Mouse (Mus musculus): ENCODE measurements at regions not wholly inside any gene's neighbourhood (a gene's known extent, or its start where the extent isn't known, plus 50 kb on each side); places are given as distances from the start of the nearest gene placed in this dataset.

GRCm38 (mm10) chr14:99366281-99366987 is 67.9 kb downstream of the Klf5 start:
- DNase-seq (ENCODE audit: low spot score), result no peak

- no peak for DNase-seq (ENCODE audit: low spot score)
These were observed 68.6 kb downstream of the Klf5 start for GRCm38 (mm10) chr14:99366996-99367555.

GRCm38 (mm10) chr14:99369366-99369765 is 70.9 kb downstream of the Klf5 start:
- DNase-seq (ENCODE audit: low spot score), result no peak

- DNase-seq (ENCODE audit: low spot score), result no peak
These were observed 75.2 kb downstream of the Klf5 start for GRCm38 (mm10) chr14:99373682-99374081.

DNA sequence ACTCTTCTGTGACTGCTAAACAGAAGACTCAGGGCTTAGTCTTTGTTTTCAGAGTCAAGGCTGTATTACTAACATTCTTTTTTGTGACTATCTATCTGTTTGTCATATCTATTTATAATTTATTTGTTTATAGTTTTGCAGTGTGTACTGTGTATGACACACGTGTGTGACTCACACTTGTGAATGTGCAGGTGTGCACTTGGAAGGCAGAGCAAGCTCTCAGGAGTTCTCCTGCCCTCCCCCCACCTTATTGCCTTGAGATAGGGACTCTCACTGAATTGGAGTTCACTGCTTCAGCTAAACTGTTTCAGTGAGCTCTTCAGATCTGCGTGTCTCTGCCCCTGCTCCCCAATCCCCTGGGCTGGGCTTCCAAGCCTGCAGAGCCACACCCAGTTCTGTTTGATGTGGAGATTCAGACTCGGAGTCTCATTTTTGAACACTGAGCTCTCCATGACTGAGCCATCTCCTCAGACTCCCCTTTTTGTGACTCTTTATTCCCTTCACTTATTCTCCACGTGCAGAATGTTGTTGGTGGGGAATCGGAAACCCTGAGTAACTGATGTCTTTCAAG is 76.6 kb downstream of the Klf5 start:
- DNase-seq (ENCODE audit: low spot score), result no peak

DNA sequence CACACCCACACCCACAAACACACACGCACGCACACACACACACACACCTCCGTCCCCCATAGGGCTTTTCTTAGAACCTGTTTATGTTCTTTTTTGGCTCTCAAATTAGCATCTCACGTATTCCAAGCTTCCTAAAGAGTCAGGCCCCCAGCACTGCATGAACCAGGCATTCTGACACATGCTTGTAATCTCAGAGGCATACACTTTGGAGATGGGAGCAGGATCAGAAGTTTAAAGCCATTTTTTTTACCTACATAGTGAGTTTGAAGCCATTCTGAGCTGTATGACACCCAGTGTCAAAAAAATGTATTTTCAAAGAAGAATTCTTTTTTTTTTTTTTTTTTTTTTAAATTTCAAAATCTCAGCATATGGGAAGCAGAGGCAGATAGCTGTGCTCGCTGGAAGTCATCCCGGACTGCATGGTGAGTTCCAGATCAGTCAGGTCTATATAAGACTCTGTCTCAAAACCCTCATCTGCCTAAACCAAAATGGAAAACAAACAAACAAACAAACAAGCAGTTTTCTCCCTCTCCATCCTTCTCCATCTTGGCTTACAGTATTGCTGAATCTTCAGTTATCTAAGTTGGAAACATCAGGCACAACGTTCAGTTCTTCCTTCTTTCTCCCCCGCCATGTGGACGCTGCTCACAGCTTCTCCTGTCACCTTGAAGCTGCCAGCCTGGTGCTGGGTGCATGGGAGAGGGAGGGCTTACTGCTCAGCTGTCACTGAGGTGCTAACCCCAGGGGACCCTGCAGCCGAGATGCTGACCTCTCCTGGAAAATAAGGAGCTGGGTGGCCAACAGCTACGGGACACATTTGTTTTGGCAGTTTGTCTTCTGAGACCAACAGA is 78.4 kb downstream of the Klf5 start:
- no peak for DNase-seq (ENCODE audit: low spot score)

DNA sequence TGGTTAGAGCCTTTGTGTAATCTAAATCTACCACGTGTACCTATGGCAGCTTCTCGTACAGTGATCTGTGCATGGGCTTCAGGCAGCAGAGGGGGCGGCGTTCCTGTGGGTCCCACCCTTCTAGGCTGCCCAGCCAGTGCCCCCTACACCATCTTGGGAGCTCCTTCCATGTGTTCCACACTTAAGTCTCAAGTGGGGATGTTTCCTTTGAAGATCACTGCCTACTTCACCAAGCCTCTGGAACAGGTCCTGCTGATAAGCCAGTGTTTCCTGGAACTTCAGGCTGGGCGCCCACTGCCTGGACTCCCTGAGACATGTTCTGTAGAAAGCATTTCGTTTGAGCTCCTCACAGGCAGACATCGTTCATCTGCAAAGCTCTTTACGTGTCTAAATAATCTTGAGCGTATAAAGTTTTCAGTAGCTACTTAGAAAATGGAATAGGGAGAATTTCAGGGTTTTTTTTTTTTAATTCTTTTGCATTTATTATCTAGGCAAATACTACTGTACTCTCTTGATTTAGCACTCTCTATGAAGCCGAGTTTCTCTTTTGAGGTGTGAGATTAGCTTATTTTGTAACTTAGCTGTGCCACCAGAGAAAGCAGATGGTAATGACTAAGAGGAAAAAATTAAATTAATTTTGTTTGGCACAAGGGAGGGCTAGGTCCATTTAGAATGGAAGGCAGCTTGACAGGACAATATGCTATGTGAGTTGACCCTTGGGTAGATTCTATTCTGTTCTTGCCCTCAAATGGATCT is 82.9 kb downstream of the Klf5 start:
- no peak for DNase-seq (ENCODE audit: low spot score)

GRCm38 (mm10) chr14:99382051-99382450 is 83.6 kb downstream of the Klf5 start:
- DNase-seq (ENCODE audit: low spot score), result no peak

DNA sequence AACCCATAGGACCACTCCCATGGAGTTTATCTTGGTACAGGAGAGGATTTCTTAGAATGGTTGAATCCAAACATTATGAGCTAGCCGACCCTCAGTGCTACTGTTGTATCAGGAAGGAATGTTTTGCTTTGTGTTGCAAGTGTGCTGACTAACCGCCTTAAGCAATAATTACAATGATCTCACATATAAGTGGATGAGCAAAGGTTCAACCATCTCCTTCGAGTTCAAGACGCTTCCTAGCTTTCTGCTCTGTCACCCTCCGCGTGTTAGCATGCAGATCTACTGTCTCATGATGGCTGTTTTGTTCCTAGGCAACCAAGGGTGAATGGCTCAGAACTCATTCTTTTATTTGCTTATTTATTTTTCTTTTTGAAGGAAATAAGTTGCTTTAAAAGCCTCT is 84.7 kb downstream of the Klf5 start:
- DNase-seq (ENCODE audit: low spot score), result no peak

DNA sequence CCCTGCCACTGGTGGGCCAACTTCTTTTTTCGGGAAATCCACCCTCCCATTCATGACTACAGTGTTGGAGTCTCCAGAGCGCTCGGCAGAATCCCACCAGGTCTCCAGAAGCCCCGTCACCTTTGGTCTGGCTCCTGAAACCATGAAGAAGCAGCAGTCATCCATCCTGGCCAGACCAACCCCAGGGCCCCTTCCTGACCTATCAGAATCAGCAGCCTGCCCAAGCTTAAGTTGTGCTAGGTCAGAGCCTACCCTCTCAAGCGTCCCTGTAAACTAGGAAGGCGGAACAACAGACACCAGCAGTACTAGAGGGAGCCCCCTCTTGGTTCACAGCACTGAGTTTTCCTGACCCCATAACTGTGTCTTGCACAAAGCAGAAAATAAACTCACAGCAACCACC is 89.1 kb downstream of the Klf5 start:
- no peak for DNase-seq (ENCODE audit: low spot score)

GRCm38 (mm10) chr14:99389306-99389705 is 90.8 kb downstream of the Klf5 start:
- DNase-seq (ENCODE audit: low spot score), result no peak

DNA sequence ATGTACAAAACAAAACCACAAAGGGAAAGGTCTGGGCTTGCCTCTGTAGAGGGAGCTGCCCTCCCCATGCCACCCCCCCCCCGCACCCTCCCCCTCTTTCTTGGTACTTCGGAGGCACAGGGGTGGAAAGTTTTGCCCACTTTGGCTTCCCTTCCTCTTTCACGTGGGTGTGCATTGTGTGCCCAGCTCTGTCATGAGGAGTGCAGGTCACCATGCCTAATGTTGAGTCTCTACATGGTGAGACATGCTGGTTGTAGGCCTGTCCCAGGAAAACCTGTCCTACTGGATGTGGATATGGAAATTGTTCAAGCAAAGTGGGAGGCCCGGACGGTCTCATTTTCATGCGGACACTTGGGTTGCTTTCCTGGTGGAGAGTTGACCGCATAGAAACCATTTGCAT is 93.2 kb downstream of the Klf5 start:
- no peak for DNase-seq (ENCODE audit: low spot score)

DNA sequence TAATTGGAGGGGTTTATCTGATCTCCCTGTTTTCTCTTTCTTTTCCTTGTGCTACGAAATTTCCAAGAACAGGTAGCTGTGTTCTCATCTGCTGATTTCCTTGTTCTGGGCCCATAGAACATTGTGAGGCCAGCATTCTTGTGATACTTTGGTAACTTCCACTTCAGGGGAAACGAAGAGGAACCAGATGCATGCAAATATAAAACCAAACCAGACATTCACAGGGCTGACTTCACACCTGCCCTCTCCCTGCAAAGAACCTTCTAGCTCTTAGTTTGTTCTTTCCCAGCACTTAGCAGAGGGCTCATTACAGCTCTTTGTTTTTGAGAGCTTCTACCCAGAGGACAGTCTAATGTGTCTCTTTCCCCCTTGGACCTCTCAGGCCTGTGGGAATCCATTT is 94.3 kb downstream of the Klf5 start:
- no peak for DNase-seq (ENCODE audit: low spot score)

DNA sequence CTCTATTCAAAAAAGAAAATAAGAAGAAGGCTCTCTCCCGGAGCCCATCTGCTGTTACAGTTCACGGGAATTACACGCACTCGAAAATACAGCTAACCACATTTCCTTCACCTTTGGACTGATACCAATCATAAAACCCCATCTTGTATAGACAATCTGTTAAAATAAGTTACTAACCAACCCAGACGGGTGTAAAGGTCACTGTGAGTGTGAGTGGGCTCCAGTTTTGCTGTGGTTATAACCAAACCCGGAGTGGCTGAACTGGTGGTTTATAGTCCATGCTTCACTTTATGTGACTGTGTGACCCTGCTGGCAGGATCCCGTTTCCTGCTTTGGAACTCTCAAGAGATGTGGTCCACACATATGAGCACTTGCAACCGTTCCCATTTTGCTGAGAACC is 95.1 kb downstream of the Klf5 start:
- DNase-seq (ENCODE audit: low spot score), result no peak

DNA sequence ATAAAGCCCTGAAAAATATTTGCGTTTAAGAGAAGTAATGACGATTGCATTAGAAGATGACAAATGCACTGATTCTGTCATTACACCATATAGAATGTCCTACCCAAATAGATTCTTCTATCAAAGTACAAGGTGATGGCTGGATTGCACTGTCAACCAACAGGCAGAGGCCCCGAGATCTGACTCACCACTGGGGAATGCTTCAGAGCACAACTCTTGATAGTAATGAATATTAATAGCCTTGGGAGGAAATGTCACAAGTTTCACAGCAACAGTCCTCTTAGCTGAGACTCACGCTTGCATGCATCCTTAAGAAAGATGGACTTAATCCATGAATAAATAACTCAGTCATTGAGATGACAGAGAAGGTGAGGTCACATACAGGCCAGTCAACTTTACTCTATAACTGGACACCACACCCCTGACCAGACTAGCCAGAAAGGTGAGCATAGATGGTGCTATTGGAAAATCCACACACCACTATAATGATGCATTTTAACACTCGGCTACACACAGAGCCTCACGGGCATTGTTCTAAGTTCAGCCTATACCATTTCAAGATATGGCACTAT is 104.8 kb downstream of the Klf5 start:
- no peak for DNase-seq (ENCODE audit: low spot score)

DNA sequence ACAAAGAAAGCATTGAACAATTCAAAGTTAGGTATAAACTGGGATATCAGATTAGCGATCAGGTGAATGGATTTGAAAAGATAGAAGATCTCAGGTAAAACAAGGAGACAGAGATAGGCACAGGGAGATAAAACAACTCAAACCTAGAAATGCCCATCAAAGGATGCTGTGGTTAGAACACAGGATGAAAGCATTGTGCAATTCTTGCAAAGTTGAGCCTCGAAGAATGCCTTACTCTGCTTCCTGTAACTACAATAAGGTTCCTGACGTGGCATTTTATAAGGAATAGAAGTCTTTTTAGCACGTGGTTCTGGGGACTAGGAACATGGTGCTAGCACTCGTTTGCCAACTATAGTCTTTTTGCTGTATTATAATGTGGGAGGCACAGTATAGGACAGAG is 106.7 kb downstream of the Klf5 start:
- no peak for DNase-seq (ENCODE audit: low spot score)

- DNase-seq (ENCODE audit: low spot score), result no peak
These were observed 113.3 kb downstream of the Klf5 start for GRCm38 (mm10) chr14:99411835-99412234.

- DNase-seq (ENCODE audit: low spot score), result no peak
These were observed 117.7 kb downstream of the Klf5 start for GRCm38 (mm10) chr14:99416169-99416568.

DNA sequence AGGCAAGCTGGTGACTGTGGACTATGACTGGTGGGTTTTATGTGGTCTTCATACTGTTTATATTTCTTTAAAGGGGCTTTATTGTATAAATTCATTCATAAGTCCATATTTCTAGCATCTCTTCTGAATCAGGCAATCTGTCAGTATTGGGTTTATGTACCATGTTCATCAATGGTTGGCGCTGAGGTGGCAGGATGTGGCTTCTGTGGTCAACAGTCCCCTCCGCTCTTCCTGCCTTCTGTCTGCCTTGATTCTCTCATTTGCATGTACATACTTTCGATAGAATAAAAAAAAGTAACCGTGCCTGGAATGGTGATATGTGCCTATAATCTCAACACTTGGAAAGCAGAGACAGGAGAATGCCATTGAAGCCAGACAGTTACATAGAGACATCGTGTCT is 120.5 kb downstream of the Klf5 start:
- no peak for DNase-seq (ENCODE audit: low spot score)

GRCm38 (mm10) chr14:99423334-99423733 is 124.8 kb downstream of the Klf5 start:
- no peak for DNase-seq (ENCODE audit: low spot score)

DNA sequence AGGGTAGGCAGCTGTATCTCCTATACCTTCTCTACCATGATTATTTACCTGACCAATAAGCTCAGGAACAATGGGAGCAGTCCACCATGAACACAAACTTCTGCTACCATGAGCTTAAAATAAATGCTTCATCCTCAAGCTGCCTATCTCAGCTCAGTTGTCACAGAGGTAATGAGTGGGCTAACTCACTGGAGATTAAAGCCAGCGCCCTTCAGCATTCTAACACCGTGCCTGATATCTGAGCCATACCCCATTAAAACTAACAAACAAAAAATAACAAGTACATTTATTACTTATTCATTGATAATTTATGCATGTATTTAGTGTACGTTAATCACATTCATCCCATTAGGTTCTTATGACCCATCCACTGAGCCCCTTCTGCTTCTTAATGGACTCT is 128.6 kb downstream of the Klf5 start:
- DNase-seq (ENCODE audit: low spot score), result no peak

DNA sequence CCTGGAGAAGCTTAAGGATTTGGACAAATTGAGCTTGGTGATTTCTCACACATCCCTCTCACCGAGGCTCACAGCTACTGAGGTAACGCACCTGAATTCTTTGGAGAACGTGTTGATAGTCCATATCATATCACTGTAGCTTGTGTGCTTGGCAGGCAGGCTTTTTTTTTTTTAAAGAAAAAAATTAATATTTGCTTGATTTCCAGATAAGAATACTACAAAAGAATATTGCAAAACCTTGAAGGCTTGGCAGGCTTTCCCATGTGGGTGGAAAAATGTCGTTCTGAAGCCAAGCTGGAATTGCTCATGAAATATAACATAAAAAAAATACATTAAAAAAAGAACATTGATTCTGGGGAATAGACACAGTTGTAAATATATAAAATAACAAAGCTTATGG is 131.8 kb downstream of the Klf5 start:
- no peak for DNase-seq (ENCODE audit: low spot score)
